Mouse (Mus musculus) heart, embryonic 14.5 days (tissue): Measurements from ENCODE around the gene Sema4b. TPM values are rescaled to one million over a fixed set of nuclear protein-coding genes. Genes with fewer than 3 reads are reported as not detected.

ENCODE experiments used
- polyA plus RNA-seq: library from polyadenylated mRNA; unstranded; fragments of >200 nt; fragmentation: Nextera tagmentation; extraction: Ambion mirVana; gene quantifications from 2 replicates; pipeline ENCODE4 v1.2.1, GENCODE M21; 2014

Sema4b gene
- polyA plus RNA-seq, 1 experiment from 2014 or later: 12.4 TPM

Other genes with a start within 250 kb of the Sema4b start
- 11.5 and 12.2 TPM in 2 replicates for gene Zfp710, start 162.0 kb upstream of the Sema4b start, polyA plus RNA-seq
- gene Idh2, start 71.4 kb upstream of the Sema4b start, polyA plus RNA-seq: 2,473 and 2,606 TPM in 2 replicates
- gene Cib1, start 46.0 kb downstream of the Sema4b start, polyA plus RNA-seq: 56.1 and 57.6 TPM in 2 replicates
- 3.3 and 3.6 TPM in 2 replicates for gene Gdpgp1, start 46.0 kb downstream of the Sema4b start, polyA plus RNA-seq
- 0.62 and 1.6 TPM in 2 replicates for gene Ttll13, start 59.5 kb downstream of the Sema4b start, polyA plus RNA-seq
- 41.8 and 42.8 TPM in 2 replicates for gene Ngrn, start 74.4 kb downstream of the Sema4b start, polyA plus RNA-seq
- 11.4 and 12.0 TPM in 2 replicates for gene Vps33b, start 82.8 kb downstream of the Sema4b start, polyA plus RNA-seq
- 148 and 149 TPM in 2 replicates for gene Prc1, start 107.6 kb downstream of the Sema4b start, polyA plus RNA-seq
- gene Rccd1, start 137.6 kb downstream of the Sema4b start, polyA plus RNA-seq: 7.6 and 7.8 TPM in 2 replicates
- 11.2 and 12.0 TPM in 2 replicates for gene Unc45a, start 154.2 kb downstream of the Sema4b start, polyA plus RNA-seq
- gene Hddc3, start 156.3 kb downstream of the Sema4b start, polyA plus RNA-seq: 18.2 and 23.1 TPM in 2 replicates
- gene Man2a2, start 184.5 kb downstream of the Sema4b start, polyA plus RNA-seq: 15.9 and 19.5 TPM in 2 replicates
- 12.3 and 13.5 TPM in 2 replicates for gene Fes, start 201.1 kb downstream of the Sema4b start, polyA plus RNA-seq
- gene Furin, start 218.6 kb downstream of the Sema4b start, polyA plus RNA-seq: 17.9 and 25.2 TPM in 2 replicates